Mouse (Mus musculus) frontal cortex, postnatal 14 days (tissue): ENCODE data around the gene Plxnc1.

Experiments used
- DNase-seq, 2 experiments: peaks; one replicate each; pipeline ENCODE4 v3.0.0; 2022; ENCODE audit warnings: low spot score in 2 of 2

Plxnc1 gene

DNA sequence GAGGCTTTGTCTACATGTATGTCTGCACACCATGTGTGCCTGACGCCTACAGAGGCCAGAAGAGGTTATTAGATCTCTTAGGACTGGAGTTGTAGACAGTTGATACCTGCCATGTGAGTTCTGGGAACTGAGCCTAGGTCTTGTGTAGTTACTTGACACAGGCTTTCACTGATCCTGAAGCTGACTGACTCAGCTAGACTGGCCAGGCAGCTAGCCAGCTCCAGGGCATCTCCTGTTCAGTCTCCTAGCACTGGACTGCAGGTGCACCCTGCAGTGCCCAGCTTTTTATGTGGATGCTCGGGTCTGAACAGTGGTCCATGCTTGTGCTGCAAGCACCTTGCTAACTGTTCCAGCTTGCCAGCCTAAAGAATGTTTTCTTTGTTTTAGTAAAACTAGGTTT lies 197.6 kb downstream of the Plxnc1 start:
- DNase-seq = no peak

DNA sequence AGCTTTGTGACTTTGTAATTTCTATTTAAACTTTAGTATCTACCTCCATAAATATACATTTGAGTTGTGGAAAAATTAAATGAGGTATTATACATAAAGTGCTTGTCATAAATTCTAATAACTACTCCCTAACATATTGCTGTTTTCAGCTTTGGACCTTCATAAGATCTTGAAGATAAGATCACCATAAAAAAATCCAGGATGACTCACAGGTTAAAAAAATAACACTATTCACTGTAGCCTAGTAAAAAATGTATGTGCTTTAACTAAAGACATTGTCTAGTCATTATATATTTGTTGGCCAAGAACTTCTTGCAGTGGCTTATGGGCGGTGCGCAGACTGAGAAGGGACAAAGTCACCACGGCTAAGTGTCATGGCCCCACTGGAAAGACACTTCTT lies 203.2 kb downstream of the Plxnc1 start:
- no peak for DNase-seq
